Mouse (Mus musculus) heart, embryonic 16.5 days (tissue): ENCODE measurements around the gene Zfp821. TPM values are rescaled to one million over a fixed set of nuclear protein-coding genes. Genes with fewer than 3 reads are reported as not detected.

Experiments used
- ATAC-seq: fragments of 200-750 bp; cut with Nextera tagmentation; replicated peaks from 2 replicates; pipeline ENCODE4 v1.8.0; 2017; ENCODE audit warnings: moderate number of reproducible peaks; ENCODE audit not compliant: insufficient read depth, low FRiP score; ENCODE audit errors: extremely low read depth
- H3K27ac ChIP-seq: fragments of 300-500 bp; sonication (generic); 2 replicates; pipeline ENCODE4 v1.5.1; 2014; ENCODE audit warnings: mild to moderate bottlenecking, low read length, control low read depth, moderate library complexity
- H3K27me3 ChIP-seq: fragments of 300-500 bp; sonication (generic); 2 replicates; pipeline ENCODE4 v1.6.1; 2014; ENCODE audit warnings: low read length, mixed read lengths; ENCODE audit not compliant: control insufficient read depth, insufficient read depth
- H3K36me3 ChIP-seq: fragments of 300-500 bp; sonication (generic); 2 replicates; pipeline ENCODE4 v1.6.1; 2014; ENCODE audit not compliant: control insufficient read depth, insufficient read depth
- H3K4me1 ChIP-seq: fragments of 300-500 bp; sonication (generic); 2 replicates; pipeline ENCODE4 v1.6.1; 2014; ENCODE audit warnings: low read length, mixed read lengths; ENCODE audit not compliant: control insufficient read depth, insufficient read depth
- H3K4me2 ChIP-seq: fragments of 300-500 bp; sonication (generic); 2 replicates; pipeline ENCODE4 v1.6.1; 2014; ENCODE audit warnings: low read depth, mild to moderate bottlenecking, control low read depth, low read length
- H3K4me3 ChIP-seq: fragments of 300-500 bp; sonication (generic); 2 replicates; pipeline ENCODE4 v1.5.1; 2014; ENCODE audit warnings: mild to moderate bottlenecking, control low read depth, low read length
- H3K9ac ChIP-seq: fragments of 300-500 bp; sonication (generic); 2 replicates; pipeline ENCODE4 v1.6.1; 2014; ENCODE audit warnings: low read length, control low read depth
- H3K9me3 ChIP-seq: fragments of 300-500 bp; sonication (generic); replicated peaks from 2 replicates; pipeline ENCODE4 v1.6.1; 2016; ENCODE audit warnings: low read length; ENCODE audit not compliant: control insufficient read depth
- WGBS: fragments of 180-500 bp; shearing (Covaris S2); extraction: QIAGEN DNeasy Blood & Tissue Kit; methylation state at CpG from one replicate; pipeline ENCODE4 v1.1.7; 2014; 5-methylcytosine and 5-hydroxymethylcytosine counted together
- polyA plus RNA-seq: library from polyadenylated mRNA; unstranded; fragments of >200 nt; fragmentation: Nextera tagmentation; extraction: Ambion mirVana; gene quantifications from 2 replicates; pipeline ENCODE4 v1.2.1, GENCODE M21; 2015

Gene Zfp821
- polyA plus RNA-seq, 1 experiment from 2014 or later = 17.1 TPM

DNA sequence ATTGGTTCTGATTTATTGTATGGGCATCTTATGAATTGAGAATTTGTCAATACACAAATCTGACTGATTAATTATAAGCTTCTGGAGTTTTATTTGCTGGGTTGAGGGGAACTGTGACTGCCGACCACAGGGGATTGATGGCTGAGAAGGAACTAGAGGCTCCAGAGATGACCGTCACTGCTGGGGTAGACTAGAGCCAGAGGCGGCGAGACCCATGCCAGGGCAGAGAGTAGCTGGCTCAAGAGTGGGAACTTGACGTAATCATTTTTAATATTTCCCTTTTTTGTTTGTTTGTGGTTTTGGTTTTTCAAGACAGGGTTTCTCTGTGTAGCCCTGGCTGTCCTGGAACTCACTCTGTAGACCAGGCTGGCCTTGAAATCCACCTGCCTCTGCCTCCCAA lies 18.1 kb upstream of the Zfp821 start:
- ATAC-seq = no peak
- no peak overlapping the region for H3K27ac ChIP-seq
- H3K27me3 ChIP-seq = no peaks in the 10 kb centered on the region
- H3K9ac ChIP-seq = no peak overlapping the region
- WGBS = 88% methylated on average over 5 of the region's 5 CpGs
- H3K4me3 ChIP-seq = no peak overlapping the region
- H3K4me2 ChIP-seq = no peak overlapping the region
- no peaks in the 10 kb centered on the region for H3K9me3 ChIP-seq
- peaks cover 16% of the 10 kb centered on the region for H3K4me1 ChIP-seq
- peaks cover 7% of the 10 kb centered on the region for H3K36me3 ChIP-seq

DNA sequence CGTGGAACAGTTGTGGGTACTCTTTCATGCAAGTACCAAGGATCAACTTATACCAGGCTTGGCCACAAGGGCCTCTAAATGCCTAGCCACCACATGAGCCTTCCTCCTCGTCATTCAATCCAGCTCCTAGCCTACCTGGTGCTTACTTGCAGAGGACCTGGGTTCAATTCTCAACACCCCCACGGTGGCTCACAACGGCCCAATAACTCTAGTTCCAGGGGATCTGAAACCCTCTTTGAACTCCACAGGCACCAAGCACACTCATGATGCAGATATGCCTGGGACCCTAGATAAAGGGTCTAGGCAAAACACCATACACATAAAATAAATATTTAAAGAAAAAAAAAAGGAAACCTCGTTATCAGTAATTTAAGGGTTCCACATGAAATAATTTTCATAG lies 13.6 kb upstream of the Zfp821 start:
- no peak overlapping the region; the same call in 1 of the 2 replicates for H3K27ac ChIP-seq
- peaks cover 21% of the 10 kb centered on the region for H3K4me1 ChIP-seq
- no peaks in the 10 kb centered on the region for H3K27me3 ChIP-seq
- H3K4me3 ChIP-seq = peak overlapping the region; percentile 70
- peak overlapping the region; percentile 81 for H3K4me2 ChIP-seq
- no peak for ATAC-seq
- no peaks in the 10 kb centered on the region for H3K9me3 ChIP-seq
- 48% methylated on average over 5 of the region's 5 CpGs for WGBS
- H3K36me3 ChIP-seq = no peaks in the 10 kb centered on the region
- peak overlapping the region; percentile 88 for H3K9ac ChIP-seq

DNA sequence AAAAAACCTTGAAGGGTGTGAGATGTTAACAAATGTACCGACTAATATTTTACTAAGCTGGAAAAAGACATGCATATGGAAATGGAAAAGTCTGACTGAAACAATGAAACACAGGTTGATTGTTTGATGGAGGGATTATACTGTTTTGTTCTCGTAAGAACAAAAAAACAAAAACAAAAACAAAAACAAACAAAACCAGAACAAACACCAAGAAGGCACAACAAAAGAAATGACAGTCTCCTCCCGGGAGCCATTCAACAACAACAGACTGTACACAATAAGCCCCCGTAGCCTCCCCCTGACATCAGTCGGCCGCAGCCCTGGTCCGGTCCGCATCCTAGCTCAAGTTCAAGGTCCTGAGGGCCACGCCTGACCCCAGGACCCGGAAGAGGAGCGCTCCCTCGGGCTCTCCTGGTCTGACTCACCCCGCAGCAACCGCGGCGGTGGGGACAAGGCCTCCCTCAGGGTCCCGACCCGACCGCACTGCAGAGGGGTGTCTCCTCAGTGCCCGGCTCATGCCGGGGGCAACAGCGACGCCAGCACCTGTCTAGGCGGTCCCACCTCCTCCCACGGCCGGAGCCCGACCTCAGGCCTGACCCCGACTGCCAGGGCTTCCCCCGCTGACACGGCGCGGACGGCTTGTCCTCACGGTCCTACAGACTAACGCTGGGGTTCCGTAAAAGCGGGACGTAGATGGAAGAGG lies 12.8 kb upstream of the Zfp821 start:
- H3K36me3 ChIP-seq = no peaks in the 10 kb centered on the region
- under 1% methylated on average over 38 of the region's 38 CpGs for WGBS

DNA sequence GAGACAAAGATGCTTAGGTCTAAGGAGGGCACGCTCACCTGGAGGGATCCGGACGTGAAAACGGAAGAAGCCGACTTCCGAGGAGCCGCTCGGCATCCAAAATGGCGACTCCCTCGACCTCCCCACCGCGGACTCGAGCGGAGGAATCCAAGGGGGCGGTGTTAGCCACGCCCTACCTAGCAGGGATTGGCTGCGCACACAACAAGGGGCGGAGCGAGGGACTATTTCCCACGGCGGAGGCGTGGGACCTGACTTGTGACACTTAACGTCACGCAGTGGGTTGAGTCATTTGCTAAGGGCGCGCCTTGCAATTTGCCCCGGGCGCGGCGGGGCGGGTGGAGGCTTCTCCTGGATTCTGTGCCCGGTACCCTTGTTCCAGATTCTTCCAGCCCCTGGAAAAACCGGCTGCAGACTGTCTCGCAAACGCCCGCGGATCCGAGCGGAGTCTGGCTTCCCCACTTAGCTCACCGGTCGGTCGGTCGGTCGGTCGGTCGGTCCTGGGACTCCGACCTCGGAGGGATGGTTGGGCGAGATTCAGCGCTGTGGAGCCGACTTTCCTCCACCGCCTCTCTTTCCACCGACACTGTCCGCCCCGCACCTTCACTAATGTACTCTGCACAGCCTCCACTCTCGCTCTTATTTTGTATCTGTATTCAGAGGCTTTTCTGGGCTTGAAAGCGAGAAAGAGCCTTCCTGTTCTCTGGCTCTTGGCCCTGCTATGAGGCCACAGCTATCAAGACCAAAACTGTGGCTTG lies 12.0 kb upstream of the Zfp821 start, which contains the start of gene Ist1:
Gene Ist1 (minus strand): TSS at position 115 of the 755 bp plus-strand sequence.
- peak within 1 kb of the TSS; percentile 83 for H3K27ac ChIP-seq
- peaks cover 21% of the 10 kb centered on the region for H3K4me1 ChIP-seq
- H3K9ac ChIP-seq = peak within 1 kb of the TSS; percentile 88
- ATAC-seq = peak; percentile 99
- no peaks in the 10 kb centered on the region for H3K27me3 ChIP-seq
- H3K4me3 ChIP-seq = peak within 1 kb of the TSS; percentile 70
- peak within 1 kb of the TSS; percentile 81 for H3K4me2 ChIP-seq
- H3K9me3 ChIP-seq = no peaks in the 10 kb centered on the region
- no peaks in the 10 kb centered on the region for H3K36me3 ChIP-seq
- WGBS = under 1% methylated on average over 57 of the region's 57 CpGs

More for the DNA sequence above, 12.8 kb upstream of the Zfp821 start:
- peak overlapping the region; percentile 70 for H3K4me3 ChIP-seq
- H3K9me3 ChIP-seq = no peaks in the 10 kb centered on the region
- peak overlapping the region; percentile 88 for H3K9ac ChIP-seq
- peak; percentile 61 for ATAC-seq
- no peaks in the 10 kb centered on the region for H3K27me3 ChIP-seq
- H3K27ac ChIP-seq = peak overlapping the region; percentile 83
- peaks cover 21% of the 10 kb centered on the region for H3K4me1 ChIP-seq
- H3K4me2 ChIP-seq = peak overlapping the region; percentile 81

DNA sequence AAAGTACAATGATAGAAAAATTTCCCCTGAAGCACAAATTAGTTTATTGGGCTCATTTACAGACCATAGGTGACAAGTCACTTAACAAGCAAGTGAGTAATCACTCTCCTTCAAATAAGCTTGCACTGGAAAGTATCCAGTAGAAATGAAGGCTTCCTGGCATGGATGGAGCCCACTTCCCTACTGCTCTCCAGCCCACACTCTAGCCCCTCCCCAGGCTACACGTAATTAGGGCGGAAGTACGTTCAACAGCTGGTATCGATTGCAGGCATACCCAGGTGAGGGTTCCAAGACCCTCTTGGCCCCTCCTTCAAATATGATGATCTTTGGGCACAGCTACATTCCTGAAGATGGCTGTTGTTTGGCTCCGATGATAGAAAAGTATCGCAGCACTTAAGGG lies 11.2 kb upstream of the Zfp821 start:
- peak overlapping the region; percentile 80; the same call in 1 of the 2 replicates for H3K4me2 ChIP-seq
- H3K9me3 ChIP-seq = no peaks in the 10 kb centered on the region
- H3K4me3 ChIP-seq = no peak overlapping the region
- H3K27ac ChIP-seq = no peak overlapping the region
- peaks cover 21% of the 10 kb centered on the region for H3K4me1 ChIP-seq
- no peak overlapping the region for H3K9ac ChIP-seq
- ATAC-seq = no peak
- H3K36me3 ChIP-seq = no peaks in the 10 kb centered on the region
- 57% methylated on average over 6 of the region's 6 CpGs for WGBS
- H3K27me3 ChIP-seq = no peaks in the 10 kb centered on the region

DNA sequence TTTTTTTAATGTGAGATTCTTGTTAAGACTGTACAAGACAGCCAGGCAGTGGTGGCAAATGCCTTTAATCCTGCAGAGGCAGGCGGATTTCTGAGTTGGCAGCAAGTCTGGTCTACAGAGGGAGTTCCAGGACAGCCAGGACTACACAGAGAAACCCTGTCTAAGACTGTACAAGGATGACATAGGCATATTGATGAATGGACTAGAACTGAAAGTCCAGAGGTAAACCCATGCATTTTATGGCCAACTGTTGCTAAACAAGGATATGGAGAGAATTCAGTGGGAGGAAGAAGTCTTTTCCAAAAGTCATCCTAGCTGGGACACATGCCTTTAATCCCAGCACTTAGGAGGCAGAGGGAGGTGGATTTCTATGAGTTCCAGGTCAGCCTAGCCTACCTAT lies 7.6 kb upstream of the Zfp821 start:
- Histone ChIP-seq H3K9me3 (no peaks in the 10 kb centered on the region), H3K4me2 (no peak overlapping the region), H3K4me3 (no peak overlapping the region), H3K27me3 (no peaks in the 10 kb centered on the region), H3K4me1 (peaks cover 5% of the 10 kb centered on the region), H3K36me3 (no peaks in the 10 kb centered on the region), H3K9ac (no peak overlapping the region), H3K27ac (no peak overlapping the region)
- WGBS = 80% methylated on average over 1 of the region's 1 CpGs
- ATAC-seq = no peak

DNA sequence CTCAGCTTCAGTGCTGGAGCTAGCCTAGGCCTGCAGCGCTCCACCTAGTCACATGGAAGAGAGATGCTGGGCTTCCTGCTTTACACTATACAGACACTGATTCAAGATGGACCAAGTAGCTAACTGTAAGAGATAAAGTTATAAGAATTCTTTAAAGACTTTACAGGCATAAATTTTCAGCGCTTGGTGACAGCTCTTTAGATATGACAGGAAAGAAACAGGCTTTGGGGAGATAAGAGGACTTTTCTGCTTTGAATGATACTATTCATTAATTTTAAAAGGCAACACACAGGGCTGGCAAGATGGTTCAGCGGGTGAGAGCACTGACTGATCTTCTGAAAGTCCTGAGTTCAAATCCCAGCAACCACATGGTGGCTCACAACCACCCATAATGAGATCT lies 6.9 kb upstream of the Zfp821 start:
- Histone ChIP-seq H3K4me1 (peaks cover 5% of the 10 kb centered on the region), H3K9ac (no peak overlapping the region), H3K27ac (no peak overlapping the region), H3K36me3 (no peaks in the 10 kb centered on the region), H3K27me3 (no peaks in the 10 kb centered on the region), H3K9me3 (no peaks in the 10 kb centered on the region), H3K4me3 (no peak overlapping the region), H3K4me2 (no peak overlapping the region)
- no peak for ATAC-seq
- whole genome bisulfite sequencing = 70% methylated on average over 3 of the region's 3 CpGs

DNA sequence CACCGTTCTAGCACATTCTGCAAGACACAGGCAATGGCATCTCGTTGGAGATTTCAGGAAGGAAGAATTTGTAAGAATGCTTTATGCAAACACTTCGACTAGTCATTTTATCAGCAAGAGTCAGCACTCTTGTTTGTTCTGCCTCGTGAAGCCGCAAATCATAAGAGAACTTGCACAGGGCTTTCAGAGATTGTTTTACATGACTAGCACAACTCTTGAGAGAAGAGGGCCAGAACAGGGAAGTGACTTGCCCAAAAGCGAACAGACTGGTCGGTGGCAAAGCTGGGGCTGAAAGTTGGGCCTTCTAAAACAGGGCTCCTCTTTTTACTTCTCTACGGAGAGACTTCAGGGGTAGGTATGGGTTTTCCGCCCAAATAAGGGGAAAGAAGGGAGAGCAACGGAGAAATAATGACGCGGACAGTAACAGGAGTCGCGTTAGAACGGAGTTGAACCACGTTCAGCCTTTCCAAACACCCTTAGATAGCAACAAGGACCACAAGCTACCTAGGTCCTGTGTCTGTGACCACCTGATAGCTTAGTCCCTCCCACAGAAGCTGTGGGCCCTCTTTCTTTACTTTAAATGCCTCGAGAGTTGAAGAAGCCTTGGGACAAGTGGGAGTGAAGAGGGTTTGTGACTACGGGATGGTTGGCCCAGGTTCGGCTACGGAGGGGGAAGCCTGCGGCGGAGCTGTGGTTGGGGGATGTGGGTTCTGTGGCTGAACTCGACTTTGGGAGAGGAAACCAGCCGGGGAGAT lies 604 bp upstream of the Zfp821 start:
- 0 out of 2 replicates have a peak, but pooled peaks have one; percentile 4 for ATAC-seq

More for the DNA sequence above, 604 bp upstream of the Zfp821 start:
- H3K4me3 ChIP-seq = peak overlapping the region; percentile 96
- WGBS = 7% methylated on average over 24 of the region's 24 CpGs
- H3K4me1 ChIP-seq = peaks cover 20% of the 10 kb centered on the region
- H3K4me2 ChIP-seq = peak overlapping the region; percentile 68
- no peaks in the 10 kb centered on the region for H3K27me3 ChIP-seq
- peaks cover 11% of the 10 kb centered on the region for H3K36me3 ChIP-seq
- no peaks in the 10 kb centered on the region for H3K9me3 ChIP-seq
- peak overlapping the region; percentile 21; the same call in 1 of the 2 replicates for H3K9ac ChIP-seq
- no peak overlapping the region for H3K27ac ChIP-seq
